Mouse (Mus musculus) monocyte, adult 2 months (primary cell): ENCODE measurements around the gene Zfp981.
"Not testable (repeated sequence)": the region's sequence is repeated elsewhere in the genome, so short reads cannot be mapped to it uniquely, and the experiment has no call there.

ENCODE experiments used
- DNase-seq, 2 experiments: peaks; one replicate each; pipeline ENCODE4 v3.0.0; 2022; ENCODE audit warnings: low spot score in 2 of 2, low read depth in 1 of 2

Gene Zfp981

GRCm38 (mm10) chr4:146501727-146502126 is at the start of gene Zfp981:
TSS of gene Zfp981 (plus strand) at chr4:146502027.
- not testable (repeated sequence) for DNase-seq

DNA sequence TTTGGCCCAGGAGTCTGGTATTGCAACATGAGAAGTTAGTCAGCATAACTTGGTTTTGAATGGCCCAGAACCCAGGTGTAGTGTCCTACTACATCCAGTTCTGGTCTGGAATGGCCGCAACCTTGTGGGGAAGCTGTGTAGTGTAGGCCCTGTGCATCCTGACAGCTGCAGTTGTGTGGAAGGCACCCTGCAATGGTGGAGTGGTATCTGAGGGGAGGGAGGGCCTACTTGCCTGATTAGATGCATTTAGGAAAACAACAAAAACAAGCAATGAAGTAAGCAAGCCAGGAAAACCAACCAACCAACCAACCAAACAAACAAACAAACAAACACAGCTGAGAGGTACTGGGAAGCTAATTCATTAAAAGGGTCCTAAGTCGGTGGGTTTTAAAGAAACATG is 49.3 kb upstream of the Zfp981 start:
- DNase-seq: not testable (repeated sequence)

DNA sequence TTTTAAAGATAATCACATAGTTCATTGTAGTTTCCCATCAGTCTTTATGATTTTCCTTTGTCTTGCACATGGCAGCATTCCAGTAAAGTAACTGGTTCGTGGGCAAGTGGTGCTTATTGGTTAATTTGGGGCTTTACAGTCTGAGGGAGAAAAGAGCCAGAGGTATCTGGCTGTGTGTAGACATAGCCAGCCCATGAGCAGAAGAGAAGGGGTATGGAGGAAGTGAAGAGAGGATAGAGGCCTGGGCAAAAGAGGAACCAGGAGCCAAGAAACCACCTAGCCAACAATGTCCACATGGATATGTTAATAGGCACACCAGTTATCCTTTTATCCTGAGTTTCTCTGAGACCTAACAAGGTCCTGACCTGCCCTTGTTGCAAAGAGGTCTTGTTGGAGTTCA is 47.7 kb upstream of the Zfp981 start:
- DNase-seq: not testable (repeated sequence)

DNA sequence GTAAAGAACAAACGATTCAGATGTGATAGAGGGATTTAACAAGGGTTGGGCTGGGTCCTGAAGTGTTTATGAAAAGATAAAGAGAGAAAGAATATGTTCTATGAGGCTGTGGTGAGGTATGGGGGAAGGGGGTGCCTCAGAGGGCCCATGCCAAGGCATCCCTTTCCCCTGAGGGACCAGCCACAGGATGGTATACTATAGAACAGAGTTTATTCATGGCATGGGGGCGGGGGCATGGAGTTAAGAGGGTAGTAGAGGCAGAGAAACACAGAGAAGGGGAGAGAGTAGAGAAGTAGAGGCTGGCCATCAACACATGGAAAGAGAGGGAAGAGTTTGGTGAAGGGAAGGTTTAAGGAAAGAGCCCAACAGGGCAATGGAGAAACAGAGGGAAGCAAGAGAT is 46.9 kb upstream of the Zfp981 start:
- DNase-seq: no peak

DNA sequence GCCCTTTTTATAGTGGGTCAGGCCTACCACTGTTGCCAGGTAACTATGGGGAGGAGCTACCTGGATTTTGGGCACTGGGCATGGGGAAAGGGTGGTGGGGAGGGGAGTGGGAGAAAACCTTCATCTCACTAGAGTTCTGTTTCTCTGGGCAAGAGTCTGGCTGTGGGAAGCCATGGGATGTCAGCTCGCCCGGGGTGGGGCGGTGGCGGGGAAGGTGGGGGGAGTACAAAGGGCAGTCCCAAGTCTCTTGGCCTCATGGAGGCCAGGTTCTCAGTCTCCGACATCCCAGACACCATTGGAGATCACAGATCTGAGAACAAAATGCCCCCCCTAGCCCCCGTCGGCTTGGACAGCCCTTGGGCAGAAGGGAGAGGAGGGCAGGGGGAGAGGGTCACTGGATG is 46.5 kb upstream of the Zfp981 start:
- no peak for DNase-seq

DNA sequence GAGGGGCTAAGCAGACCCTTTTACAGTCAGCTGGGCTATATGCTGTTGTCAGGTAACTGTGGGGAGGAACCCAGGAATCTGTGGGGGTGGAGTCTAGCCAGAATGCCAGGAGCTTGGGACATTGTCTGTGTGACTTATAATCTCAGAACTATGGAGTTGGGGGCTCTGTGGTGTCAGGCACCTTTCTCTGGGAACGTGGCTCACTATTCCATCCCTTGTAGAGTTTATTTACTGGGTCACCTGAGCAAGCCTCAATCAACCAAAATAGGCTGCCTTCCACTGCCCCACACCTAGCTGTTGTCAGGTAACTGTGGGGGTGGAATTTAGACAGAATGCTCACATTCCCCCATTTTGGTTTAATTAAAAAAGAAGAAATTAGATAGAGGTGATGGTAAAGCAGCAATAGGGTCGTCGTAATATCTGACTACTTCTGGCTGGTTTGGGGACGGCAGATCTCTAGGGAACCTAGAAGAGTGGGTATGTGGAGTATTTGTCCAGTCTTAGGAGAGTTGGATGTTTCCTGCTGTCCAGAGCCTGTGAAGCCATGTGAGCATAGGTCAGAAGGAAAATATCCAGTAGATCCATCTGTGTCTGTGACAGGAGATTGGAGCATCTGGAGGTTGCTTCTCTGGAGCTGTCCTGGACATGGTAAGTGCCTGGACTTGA is 45.6 kb upstream of the Zfp981 start:
- DNase-seq: no peak

DNA sequence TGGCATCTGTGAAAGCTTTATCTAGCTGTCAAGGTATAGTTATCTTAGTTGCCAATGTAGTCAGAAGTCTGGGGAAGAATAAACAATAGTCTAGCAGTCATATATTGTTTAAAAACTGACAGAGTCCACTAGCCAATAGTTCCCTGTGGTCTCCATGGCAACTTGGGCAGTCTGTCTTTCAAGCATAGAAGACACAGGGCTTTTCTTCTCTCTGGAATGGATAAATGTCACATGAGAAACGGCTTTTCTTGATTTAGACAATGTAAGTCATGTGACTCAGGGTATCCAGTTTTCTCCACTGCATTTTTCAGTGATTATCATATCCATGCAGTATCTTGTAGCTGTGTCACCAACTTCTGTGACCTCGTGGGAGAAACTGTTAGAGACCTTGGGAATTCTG is 44.7 kb upstream of the Zfp981 start:
- no peak for DNase-seq

- DNase-seq: no peak
Observed at GRCm38 (mm10) chr4:146457720-146458119, 44.1 kb upstream of the Zfp981 start.

DNA sequence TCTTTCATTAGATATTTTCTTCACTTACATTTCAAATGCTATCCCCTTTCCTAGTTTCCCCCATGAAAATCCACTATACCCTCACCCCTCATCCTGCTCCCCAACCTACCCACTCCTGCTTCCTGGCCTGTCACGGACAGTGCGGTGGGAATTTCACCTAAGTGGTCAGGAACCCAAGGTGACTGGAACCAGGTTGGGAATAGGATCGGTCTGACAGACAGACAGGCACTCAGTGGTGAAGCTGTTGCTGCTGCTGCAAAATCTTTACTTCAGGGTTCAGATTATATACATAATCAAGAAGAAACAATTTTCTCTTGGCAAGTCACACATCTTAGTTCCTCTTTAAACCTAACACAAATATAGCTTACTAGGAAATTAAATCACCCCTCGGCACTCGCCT is 42.0 kb upstream of the Zfp981 start:
- DNase-seq: not testable (repeated sequence)

DNA sequence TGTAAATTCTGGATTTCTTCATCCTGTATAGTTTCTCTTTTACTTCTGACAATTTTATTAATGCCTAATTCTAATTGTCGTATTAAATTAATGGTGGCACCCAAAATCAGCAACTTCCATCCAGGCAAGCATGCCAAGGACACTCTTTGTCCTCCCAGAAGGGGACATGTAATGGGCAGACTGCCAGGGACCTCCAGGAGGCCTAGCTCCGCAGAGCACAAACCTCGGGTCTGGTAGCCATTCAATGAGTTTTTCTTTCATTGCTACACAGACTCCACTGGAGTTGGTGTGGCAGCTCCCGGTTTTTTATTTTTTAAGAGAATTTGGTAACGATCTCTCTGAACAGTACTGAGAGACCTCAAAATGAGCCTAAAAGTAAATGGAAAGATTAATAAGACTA is 41.1 kb upstream of the Zfp981 start:
- DNase-seq: not testable (repeated sequence)

DNA sequence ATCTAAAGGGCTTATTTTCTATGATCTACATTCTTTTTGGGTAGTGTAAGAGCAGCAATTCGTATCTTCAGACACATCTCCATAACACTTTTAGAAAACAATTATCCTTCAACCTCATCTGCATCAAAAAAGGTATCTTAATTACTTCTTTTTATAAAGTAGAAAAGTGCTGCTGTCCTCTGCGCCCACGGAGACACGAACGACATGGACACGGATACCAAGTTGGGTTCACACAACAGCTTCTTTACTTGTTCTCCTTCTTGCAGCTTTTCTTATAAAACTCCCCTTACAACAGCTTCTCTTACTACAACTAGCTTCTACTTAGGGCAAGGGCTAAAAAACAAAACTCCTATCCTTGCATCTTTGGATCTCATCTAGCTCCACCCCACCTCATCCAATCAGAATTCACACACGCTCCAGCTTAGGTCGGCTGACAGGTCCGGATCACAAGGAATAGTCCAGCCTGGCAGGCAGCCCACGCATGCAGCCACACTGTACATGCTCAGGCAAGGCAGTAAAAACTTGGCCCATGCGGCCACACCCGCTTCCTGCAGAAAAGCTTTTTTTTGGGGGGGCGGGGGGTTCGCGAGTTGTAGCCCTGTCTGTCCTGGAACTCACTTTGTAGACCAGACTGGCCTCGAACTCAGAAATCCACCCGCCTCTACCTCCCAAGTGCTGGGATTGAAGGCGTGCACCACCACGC is 38.0 kb upstream of the Zfp981 start:
- not testable (repeated sequence) for DNase-seq

DNA sequence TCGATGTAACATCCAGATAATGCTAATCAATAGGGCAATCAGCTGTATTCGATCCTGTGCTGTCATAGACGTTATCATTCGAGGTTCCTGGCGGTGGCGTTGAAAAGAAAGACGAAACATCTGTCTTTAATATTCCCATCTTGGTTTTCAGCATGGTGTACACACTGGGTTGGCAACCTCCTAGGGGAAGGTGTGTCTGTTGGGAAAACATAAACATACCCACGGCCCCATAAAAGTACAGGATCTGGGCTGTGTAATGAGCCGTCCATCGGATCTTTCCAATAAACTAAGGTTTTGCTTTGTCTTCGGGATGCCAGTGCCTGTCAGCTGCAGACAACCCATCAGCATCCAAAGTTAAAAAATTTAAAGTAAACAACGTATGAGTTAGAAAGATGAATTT is 31.8 kb upstream of the Zfp981 start:
- not testable (repeated sequence) for DNase-seq

GRCm38 (mm10) chr4:146474181-146474580 is 27.6 kb upstream of the Zfp981 start:
- DNase-seq: not testable (repeated sequence)

DNA sequence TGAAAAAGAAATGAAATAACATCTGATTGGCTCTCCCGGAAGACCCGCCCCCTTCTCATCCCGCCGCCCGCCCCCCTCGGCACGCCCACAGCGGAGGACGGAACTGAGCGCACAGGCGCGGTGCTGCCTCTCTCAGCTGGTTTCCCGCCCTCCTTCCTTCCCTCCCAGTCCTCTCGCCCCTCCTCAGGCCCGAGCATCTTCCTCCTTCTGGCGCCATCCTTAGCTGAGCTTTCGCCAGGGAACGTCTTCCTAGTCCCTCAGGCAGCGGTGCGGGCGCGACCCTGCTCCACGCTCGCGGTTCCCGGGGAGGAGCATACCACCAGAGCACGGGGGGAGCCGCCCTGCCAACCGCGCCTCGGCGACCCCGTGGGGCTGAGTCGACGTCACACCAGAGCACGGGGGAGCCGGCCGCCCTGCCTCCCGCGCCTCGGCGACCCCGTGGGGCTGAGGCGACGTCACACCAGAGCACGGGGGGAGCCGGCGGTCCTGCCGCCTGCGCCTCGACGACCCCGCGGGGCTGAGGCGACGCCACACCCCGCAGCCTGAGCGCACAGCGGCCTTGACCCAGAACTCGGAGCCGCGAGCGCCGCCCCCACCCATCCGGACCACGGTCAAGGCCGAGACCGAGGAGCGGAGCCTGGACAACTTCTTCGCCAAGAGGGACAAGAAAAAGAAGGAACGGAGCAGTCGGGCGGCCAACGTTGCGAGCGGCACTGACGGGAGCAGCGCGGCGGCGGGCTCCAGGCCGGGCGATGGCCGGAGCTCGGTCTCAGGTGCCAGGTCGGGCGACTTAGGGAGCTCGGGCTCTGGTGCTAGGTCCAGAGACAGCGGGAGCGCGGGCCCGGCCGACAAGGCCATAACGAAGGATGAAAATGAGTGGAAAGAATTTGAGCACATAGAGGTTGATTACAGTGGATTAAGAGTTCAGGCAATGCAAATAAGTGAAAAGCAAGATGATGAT is 26.8 kb upstream of the Zfp981 start:
- DNase-seq: not testable (repeated sequence)

DNA sequence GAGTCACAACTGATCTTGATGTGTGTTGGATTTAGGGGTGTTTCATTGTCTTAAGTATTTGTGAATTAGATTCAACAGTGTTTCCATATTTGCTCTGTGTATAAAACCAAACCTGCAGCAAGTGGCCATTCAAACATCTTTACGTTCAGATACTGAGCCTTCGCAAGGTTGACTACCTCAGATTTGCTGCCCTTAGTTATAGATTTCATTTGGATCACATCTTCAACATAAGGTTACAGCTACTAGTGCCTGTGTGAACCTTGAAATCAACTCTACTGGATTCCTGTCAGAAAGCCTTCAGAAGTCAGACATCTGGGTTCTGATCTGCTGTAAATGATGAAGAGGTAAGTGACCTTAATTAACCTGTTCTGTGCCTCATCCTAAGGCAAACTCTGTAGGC is 25.6 kb upstream of the Zfp981 start:
- not testable (repeated sequence) for DNase-seq

DNA sequence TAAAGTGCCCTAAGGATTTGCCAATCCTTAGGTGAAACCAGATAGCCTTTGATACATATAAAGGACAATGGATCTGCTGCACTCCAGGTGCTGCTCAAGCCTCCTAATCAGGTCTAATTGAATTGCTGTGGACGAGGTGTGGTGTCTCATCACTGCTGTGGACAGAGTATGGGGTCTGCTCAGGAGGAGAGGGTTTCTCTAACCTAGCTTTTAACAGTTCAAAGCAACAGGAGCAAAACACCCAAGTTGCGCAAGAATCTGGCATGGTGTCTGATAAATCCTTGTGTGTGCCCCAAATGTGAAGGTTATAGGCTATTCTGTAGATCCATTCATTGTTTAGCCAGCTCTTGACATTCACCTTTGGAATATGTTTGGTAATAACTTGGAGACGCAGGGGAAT is 24.9 kb upstream of the Zfp981 start:
- DNase-seq: not testable (repeated sequence)

GRCm38 (mm10) chr4:146480376-146481096 is 21.3 kb upstream of the Zfp981 start:
- DNase-seq: not testable (repeated sequence)

DNA sequence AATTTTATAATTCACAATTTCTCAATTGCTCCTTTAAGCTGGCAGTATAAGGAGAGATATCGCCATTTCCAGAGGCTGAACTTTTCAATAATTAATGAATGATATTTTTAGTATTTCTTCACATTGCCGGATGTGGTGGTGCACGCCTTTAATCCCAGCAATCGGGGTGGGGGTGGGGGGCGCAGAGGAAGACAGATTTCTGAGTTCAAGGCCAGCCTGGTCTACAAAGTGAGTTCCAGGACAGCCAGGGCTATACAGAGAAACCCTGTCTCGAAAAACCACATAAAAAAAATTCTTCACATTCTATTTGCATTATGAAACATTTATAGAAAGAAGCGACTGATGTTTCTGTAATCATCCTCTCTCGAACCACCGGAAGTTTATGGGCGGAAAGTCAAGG is 19.3 kb upstream of the Zfp981 start:
- DNase-seq: not testable (repeated sequence)

DNA sequence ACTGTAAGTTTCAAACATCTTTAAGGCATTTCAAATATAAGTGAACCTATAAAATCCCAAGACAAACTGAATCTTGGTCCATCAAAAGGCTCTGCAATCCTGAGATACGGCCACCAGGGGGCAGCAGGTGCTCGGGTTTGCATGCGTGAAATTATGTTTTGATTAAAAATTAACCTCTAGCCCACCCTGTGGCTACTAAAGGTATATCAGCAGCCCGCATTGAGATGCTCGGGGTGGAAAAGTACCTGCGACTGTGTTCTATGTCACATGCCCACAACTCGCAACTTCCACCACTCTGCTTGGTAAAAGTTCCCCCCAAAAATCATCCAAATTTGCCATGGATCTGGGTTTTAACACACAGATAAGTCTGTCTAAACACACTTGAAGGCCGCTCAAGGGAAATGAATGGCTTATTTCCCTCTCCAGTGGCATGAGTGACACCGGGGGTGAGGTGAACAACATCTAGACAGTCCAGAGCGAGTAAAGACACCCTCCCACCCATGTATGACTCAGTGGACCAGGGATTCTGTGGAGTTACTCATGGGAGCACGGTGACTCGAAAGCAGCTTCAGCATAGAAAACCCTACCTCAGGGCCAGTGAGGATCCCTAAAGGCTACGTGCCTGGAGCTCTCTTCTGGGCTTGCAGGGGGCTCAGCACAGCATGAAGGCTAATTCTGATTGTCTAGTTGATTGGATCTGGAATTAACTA is 18.1 kb upstream of the Zfp981 start:
- not testable (repeated sequence) for DNase-seq

DNA sequence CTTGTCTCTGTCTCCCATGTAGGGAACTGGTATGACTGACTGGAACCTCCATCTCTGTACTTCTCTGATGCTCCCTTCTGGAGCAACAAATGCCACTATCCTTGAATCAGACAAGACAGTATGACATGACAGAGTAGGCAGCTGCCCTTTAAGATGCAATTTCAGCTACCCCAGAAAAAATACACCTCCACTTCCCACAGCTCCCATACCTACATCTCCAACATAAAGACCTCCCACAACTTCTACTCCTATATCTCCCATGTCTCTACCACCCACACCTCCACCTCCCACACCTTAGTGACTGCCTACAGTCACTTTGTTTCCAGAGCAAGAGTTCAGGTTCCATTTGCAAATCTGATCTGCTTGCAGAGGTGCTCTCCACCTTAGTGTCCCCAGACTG is 17.2 kb upstream of the Zfp981 start:
- DNase-seq: not testable (repeated sequence)
